Mouse (Mus musculus): ENCODE results near the gene Slpi.
"Not testable (repeated sequence)": the region's sequence is repeated elsewhere in the genome, so short reads cannot be mapped to it uniquely, and the experiment has no call there.

Slpi gene

GRCm38 (mm10) chr2:164377478-164378426, 11.1 kb downstream of the Slpi start:
- no peak for DNase-seq

DNA sequence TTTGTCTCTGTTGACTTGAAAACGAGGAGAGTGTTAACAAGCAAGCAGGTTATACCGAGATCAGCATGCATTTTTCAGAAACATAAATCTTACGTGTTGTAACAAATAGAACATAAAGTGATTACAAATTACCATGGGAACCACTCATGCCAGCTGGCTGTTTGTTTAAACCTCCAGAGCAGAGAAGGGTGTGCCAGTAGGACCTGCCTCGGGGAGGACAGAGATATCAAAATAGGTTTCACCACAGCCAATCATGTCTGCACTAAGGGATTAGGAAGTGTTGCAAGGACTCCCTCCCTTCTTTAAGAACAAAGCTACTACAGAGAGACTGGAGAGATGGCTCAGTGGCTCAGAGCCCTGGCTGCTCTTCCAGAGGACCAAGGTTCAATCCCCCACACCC, 15.7 kb downstream of the Slpi start:
- DNase-seq: no peak

- DNase-seq: no peak
These were observed 16.4 kb downstream of the Slpi start for GRCm38 (mm10) chr2:164372408-164373053.

DNA sequence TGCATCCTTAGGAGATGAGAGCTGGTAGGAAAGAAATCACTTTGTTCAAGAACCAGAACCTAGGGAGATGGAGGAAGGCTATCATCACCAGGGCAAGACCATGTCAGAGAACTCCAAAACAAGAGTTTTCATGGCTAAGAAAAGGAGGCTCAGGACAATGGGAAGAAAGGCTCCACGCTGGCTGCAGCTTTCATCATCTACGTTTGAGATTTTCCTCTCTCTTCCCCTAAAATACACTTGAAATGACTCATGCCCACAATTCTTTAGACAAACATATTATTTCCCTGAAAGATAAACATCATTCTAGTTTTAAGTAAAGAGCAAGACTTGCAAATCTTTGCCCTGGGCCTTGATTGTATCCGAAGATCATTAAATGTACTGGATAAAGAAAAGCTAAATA, 17.5 kb downstream of the Slpi start:
- no peak for DNase-seq

DNA sequence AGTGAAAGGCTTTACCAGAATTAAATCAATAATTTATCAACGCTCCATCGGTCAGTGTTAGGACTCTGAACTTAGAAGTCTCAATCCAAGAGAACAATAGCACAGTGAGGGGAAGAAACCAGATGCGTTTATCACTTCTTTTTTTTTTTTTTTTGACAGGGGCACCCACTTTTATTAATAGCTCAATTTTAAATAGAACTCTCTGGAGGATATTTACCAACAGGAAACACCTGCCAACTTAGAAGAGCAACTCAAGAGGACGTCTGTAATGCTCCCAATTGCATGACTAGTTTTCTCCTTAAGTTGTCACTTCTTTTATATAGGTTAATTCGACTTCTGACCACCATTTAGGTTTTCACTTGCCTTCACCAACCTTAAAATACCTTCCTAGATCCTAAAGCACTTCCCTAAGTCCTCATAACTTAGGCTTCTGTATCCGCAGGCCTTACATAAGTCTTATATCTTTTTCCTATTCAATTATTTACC, 20.2 kb downstream of the Slpi start:
- DNase-seq: no peak

GRCm38 (mm10) chr2:164366947-164367346, 21.9 kb downstream of the Slpi start:
- no peak for DNase-seq

DNA sequence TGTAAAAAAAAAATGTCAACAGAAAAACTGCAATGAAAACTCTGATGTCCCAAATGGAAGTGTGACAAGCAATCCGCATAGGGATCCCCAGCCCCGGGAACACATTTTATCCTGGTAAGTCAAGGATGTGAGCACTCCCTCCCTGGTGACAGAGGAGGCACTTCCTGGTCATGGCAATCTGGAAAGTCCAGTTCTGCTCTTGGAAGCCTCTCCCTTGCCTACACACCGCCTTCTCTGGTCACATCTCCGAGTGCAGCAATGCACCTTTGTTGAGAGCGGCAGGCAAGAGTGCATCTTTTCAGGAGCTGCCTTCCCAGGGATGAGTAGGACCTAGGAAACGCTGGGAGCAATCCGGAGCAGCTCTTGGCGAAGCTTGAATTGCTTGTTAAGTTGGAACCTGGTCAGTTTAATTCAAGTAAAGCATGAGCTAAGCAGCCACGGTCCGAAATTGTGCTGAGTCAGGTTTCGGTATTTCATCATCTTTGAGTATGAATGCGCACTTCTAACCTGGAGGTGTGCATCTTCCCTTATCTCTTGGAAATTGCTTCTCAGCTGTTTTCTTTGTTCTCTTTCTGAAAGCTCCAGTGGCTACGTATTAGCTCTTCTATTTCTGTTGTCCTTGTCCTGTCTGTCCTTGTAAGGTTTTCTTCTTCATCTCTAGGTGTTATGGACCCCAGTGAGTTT, 27.8 kb downstream of the Slpi start:
- DNase-seq: no peak

DNA sequence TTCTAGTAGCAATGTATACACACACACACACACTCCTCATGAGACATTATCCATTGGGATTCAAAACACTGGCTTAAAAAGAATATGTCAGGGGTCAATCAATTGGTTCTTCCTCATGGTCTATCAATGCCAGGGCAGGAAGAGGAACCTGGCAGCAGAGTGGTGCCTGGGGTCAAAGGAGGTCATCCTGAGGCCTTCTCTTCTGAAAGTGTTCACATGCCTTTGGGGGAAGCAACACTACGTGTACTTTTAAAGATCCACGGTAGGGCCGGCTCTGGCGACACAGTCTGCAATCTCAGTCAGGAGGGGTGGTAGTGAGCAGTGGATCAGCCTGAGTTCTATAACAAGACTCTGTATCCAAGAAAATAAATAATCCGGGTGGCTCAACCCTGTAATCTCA, 29.2 kb downstream of the Slpi start:
- DNase-seq: no peak

GRCm38 (mm10) chr2:164359031-164359430, 29.9 kb downstream of the Slpi start:
- DNase-seq: no peak

DNA sequence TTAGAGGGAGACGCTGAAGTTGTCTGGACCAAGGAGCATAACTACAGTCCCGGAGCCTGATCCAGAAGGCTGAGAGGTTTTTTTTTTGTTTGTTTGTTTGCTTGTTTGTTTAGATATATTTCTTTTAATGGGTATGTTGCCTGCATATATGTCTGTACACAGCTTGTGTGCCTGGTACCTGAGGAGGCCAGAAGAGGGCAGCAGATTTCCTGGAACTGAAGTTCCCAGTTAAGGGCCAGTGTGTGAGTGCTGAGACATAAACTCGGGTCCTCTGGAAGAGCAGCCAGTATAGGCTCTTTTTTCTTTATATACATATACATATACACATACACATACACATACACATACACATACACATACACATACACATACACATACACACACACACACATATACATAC, 30.5 kb downstream of the Slpi start:
- no peak for DNase-seq

- DNase-seq: no peak
These were observed 32.5 kb downstream of the Slpi start for GRCm38 (mm10) chr2:164356177-164356967.

- DNase-seq: no peak
These were observed 35.5 kb downstream of the Slpi start for GRCm38 (mm10) chr2:164353356-164353755.

GRCm38 (mm10) chr2:164352697-164353096, 36.2 kb downstream of the Slpi start:
- DNase-seq: no peak

DNA sequence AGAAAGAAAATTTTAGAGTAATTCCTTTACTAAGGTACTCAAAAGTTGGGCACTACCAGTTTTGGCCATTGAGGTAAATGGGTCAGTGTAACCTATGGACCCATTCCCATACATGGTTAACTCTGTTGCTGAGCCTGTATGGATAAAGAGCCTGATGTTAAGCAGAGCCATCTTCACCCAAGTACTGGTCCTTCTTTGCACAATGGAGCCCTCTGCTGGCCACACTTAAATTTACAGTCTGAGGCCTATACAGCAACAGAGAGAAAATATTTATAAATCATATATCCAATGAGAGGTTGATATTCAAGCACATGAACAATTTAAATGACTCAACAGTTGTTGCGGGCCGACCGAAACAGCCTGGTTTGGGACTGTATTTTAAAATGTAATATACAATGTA, 39.9 kb downstream of the Slpi start:
- DNase-seq: no peak

DNA sequence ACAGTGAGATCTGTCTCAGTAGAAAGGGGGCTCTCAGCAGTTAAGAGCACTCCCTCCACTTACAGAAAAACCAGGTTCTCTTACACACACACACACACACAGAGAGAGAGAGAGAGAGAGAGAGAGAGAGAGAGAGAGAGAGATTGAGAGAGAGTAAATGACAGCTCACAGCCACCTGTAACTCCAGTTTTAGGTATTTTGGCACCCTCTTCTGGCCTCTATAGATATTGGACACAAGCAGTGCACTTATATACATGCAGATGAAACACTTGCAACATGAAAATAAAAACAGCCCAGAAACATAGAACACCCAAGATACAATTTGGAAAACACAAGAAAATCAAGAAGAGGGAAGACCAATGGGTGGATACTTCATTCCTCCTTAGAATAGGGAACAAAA, 41.2 kb downstream of the Slpi start:
- DNase-seq: not testable (repeated sequence)

DNA sequence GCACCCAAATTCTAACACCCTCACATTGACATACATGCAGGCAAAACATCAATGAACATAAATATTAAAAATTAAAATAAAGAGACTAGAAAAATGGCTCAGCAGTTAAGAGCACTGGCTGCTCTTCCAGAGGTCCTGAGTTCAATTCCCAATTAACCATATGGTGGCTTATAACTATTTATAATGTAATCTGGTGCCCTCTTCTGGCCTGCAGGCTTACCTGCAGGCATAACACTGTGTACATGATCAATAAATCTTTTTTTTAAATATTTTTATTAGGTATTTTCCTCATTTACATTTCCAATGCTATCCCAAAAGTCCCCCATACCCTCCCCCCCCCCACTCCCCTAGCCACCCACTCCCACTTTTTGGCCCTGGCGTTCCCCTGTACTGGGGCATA, 45.2 kb downstream of the Slpi start:
- DNase-seq: not testable (repeated sequence)

GRCm38 (mm10) chr2:164332440-164332839, 56.5 kb downstream of the Slpi start, which contains the start of gene Svs5:
Gene Svs5 (plus strand): TSS chr2:164332740.
- DNase-seq: not testable (repeated sequence)

GRCm38 (mm10) chr2:164320983-164321382, 67.9 kb downstream of the Slpi start:
- DNase-seq: no peak

- DNase-seq: not testable (repeated sequence)
These were observed 72.4 kb downstream of the Slpi start, which contains the start of gene Svs6 for GRCm38 (mm10) chr2:164316451-164316850. Gene Svs6 (plus strand): TSS chr2:164316751.

GRCm38 (mm10) chr2:164315460-164315859, 73.4 kb downstream of the Slpi start:
- DNase-seq: not testable (repeated sequence)

- DNase-seq: peak; percentile 18
These were observed 76.3 kb downstream of the Slpi start for GRCm38 (mm10) chr2:164312599-164312998.

Measured in right cerebral cortex, adult 18-20 months (tissue).